Mouse (Mus musculus) ovary, postnatal 36 days (tissue): ENCODE data around the gene Dnah7c.

ENCODE experiments used
- DNase-seq: peaks from one replicate; pipeline ENCODE4 v3.0.0; 2022; ENCODE audit warnings: low spot score, mixed read lengths

The Dnah7c gene

DNA sequence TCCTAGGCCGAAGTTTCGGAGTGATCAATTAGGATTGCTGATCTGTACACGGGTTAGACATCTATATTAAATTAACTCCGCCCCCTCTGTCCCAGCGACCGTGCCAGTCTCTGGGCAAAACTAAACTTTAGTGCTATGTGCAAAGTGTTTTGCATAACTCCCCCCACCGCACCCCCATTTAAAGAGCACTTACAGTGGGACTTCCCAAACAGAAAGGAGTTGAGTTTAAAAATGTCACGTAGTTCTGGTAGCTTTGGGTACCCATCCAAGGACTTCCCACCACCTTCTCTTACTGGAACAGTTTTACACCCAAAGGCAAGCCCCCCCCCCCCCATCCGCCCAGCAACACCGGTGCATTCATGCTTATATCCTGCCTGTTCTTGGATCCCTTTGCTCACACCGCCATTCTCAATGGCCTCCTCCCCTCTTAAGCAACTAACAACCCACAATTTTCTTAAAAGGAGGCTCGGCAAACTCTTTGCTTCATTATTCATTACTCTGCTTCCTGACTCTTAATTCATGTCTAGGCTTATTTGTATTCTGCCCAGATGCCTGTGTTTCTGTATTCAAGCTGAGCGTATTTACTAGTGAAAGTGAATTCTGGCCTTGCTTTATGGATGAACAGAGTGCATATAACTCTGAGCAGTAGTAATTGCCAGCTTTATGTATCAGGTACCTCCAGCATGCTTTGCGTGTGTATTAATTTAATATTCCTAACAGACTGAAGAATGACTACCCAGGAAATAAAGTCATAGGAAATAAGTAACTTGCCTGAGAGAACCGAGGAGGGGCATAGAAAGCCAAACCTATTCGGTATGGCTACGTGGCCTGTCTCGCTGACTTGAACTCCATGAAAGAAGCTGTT, 428.9 kb downstream of the Dnah7c start:
- DNase-seq, result no peak

DNA sequence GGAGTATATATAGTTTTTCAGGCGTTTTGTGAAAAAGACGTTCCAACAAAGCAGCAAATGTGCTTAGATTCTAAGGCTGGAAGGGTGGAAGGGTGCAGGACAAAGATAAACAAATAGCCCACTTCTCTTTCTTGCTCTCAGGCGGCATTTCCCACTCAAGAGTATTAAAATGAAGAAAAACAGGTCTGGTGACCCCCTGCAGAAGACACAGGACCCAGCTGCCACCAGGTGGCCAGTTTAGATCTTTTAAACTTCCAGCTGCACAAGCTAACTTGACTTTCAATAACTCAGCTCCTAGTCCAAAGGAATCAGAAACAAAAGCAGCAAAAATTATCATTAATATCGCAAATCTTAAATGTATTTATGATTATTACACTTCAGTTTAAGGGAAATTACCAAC, 431.1 kb downstream of the Dnah7c start:
- no peak for DNase-seq
